Mouse (Mus musculus) spleen, adult 2 months (tissue): ENCODE results near the gene Frmd8.

ENCODE experiments used
- CTCF ChIP-seq: fragments of 200-500 bp; IDR thresholded peaks from 2 replicates; pipeline ENCODE4 v1.5.1; 2011; ENCODE audit warnings: mild to moderate bottlenecking, inconsistent platforms; ENCODE audit not compliant: insufficient read depth, insufficient read length, insufficient replicate concordance; ENCODE audit errors: extremely low read depth
- POLR2A ChIP-seq: fragments of 200-500 bp; IDR thresholded peaks from 2 replicates; pipeline ENCODE4 v1.6.1; 2011; ENCODE audit warnings: low read depth, low read length, inconsistent platforms

DNA sequence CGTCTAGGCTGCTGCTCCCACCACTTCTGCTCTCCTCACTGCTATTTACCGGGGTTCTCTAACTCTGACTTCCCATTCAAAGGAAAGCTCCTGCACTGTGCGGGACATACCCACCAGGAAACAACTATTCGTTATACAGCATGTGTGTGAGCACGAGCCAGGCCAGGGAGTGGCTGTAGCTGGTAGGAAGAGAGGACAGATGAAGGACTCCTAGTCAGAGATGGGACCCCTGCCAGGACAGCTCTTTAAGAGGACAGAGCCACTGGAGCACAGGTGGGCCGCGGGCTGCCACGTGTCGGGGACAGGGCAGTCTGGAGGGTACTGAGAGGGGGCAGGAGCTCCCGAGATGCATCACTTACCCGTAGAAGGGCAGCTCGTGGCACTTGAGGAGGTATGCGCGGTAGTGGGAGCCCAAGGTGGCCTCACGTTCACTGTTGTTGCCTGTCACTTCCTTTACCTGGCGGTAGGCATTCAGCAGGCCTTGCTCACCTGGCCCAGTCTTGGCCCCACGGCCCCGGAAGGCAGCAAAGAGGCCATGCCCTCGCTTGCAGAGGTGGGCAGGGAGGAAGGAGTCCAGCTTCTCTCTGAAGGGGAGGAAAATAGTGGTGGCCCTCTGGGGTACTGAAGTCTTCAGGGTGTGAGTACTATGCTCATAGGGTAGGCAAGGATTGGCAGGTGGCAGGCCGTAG lies 10.2 kb downstream of the Frmd8 start:
- TF ChIP-seq CTCF = no peak
- TF ChIP-seq POLR2A = no peak
